Mouse (Mus musculus) forebrain, embryonic 11.5 days (tissue): Measurements from ENCODE around the gene Gfod1. TPM values are rescaled to one million over a fixed set of nuclear protein-coding genes. Genes with fewer than 3 reads are reported as not detected.

Experiments used
- ATAC-seq: fragments of 200-750 bp; cut with Nextera tagmentation; replicated peaks from 2 replicates; pipeline ENCODE4 v1.8.0; 2017; ENCODE audit warnings: moderate TSS enrichment; ENCODE audit not compliant: low FRiP score
- DNase-seq: peaks from one replicate; pipeline ENCODE4 v3.0.0-alpha.2; 2017; ENCODE audit warnings: low spot score
- H3K27ac ChIP-seq: fragments of 300-500 bp; sonication (generic); 2 replicates; pipeline ENCODE4 v1.5.1; 2014; ENCODE audit warnings: low read depth, low read length
- H3K27me3 ChIP-seq: fragments of 300-500 bp; sonication (generic); 2 replicates; pipeline ENCODE4 v1.6.1; 2014; ENCODE audit warnings: mild to moderate bottlenecking, low read length, mixed read lengths; ENCODE audit not compliant: control insufficient read depth, insufficient read depth
- H3K36me3 ChIP-seq: fragments of 300-500 bp; sonication (generic); 2 replicates; pipeline ENCODE4 v1.6.1; 2014; ENCODE audit warnings: mild to moderate bottlenecking, low read length, moderate library complexity, mixed read lengths; ENCODE audit not compliant: control insufficient read depth, insufficient read depth
- H3K4me1 ChIP-seq: fragments of 300-500 bp; sonication (generic); replicated peaks from 2 replicates; pipeline ENCODE4 v1.6.1; 2014; ENCODE audit warnings: low read length, mixed read lengths; ENCODE audit not compliant: control insufficient read depth, insufficient read depth
- H3K4me2 ChIP-seq: fragments of 300-500 bp; sonication (generic); 2 replicates; pipeline ENCODE4 v1.6.1; 2014; ENCODE audit warnings: low read depth, mild to moderate bottlenecking, low read length, moderate library complexity, mixed read lengths; ENCODE audit not compliant: severe bottlenecking
- H3K4me3 ChIP-seq: fragments of 300-500 bp; sonication (generic); 2 replicates; pipeline ENCODE4 v1.5.1; 2014; ENCODE audit warnings: low read depth, low read length
- H3K9ac ChIP-seq: fragments of 300-500 bp; sonication (generic); 2 replicates; pipeline ENCODE4 v1.6.1; 2014; ENCODE audit warnings: low read length
- H3K9me3 ChIP-seq: fragments of 300-500 bp; sonication (generic); 2 replicates; pipeline ENCODE4 v1.6.1; 2016; ENCODE audit warnings: low read length, mixed read lengths; ENCODE audit not compliant: control insufficient read depth
- WGBS: fragments of 180-500 bp; shearing (Covaris S2); extraction: QIAGEN DNeasy Blood & Tissue Kit; methylation state at CpG from one replicate; pipeline ENCODE4 v1.1.7; 2014; 5-methylcytosine and 5-hydroxymethylcytosine counted together
- polyA plus RNA-seq: library from polyadenylated mRNA; unstranded; fragments of >200 nt; fragmentation: Nextera tagmentation; extraction: Ambion mirVana; gene quantifications from 2 replicates; pipeline ENCODE4 v1.2.1, GENCODE M21; 2014

The Gfod1 gene
- polyA plus RNA-seq, 1 experiment from 2014 or later, result 0.39 TPM

GRCm38 (mm10) chr13:43217686-43218085, 86.3 kb downstream of the Gfod1 start:
- no peak for DNase-seq
- WGBS, result 76% methylated on average over 4 of the region's 4 CpGs

GRCm38 (mm10) chr13:43217059-43217458, 86.9 kb downstream of the Gfod1 start:
- Histone ChIP-seq H3K4me2 (no peak overlapping the region), H3K36me3 (no peaks in the 10 kb centered on the region), H3K9me3 (no peaks in the 10 kb centered on the region), H3K27ac (no peak overlapping the region), H3K27me3 (no peaks in the 10 kb centered on the region), H3K4me3 (no peak overlapping the region), H3K9ac (no peak overlapping the region), H3K4me1 (peaks cover 8% of the 10 kb centered on the region; the same call in 1 of the 2 replicates)
- ATAC-seq (no peak), DNase-seq (no peak)
- 90% methylated on average over 8 of the region's 8 CpGs for WGBS

More at GRCm38 (mm10) chr13:43217686-43218085, 86.3 kb downstream of the Gfod1 start:
- no peak for ATAC-seq
- Histone ChIP-seq H3K9ac (no peak overlapping the region), H3K36me3 (no peaks in the 10 kb centered on the region), H3K4me2 (no peak overlapping the region), H3K27me3 (no peaks in the 10 kb centered on the region), H3K27ac (no peak overlapping the region), H3K9me3 (no peaks in the 10 kb centered on the region), H3K4me1 (peaks cover 8% of the 10 kb centered on the region; the same call in 1 of the 2 replicates), H3K4me3 (no peak overlapping the region)

GRCm38 (mm10) chr13:43215994-43216706, 87.8 kb downstream of the Gfod1 start:
- H3K27me3 ChIP-seq, result no peaks in the 10 kb centered on the region
- WGBS, result 77% methylated on average over 9 of the region's 9 CpGs
- no peaks in the 10 kb centered on the region for H3K9me3 ChIP-seq

GRCm38 (mm10) chr13:43215144-43215993, 88.6 kb downstream of the Gfod1 start:
- H3K36me3 ChIP-seq, result no peaks in the 10 kb centered on the region
- H3K27me3 ChIP-seq, result no peaks in the 10 kb centered on the region
- H3K4me3 ChIP-seq, result no peak overlapping the region
- no peaks in the 10 kb centered on the region for H3K9me3 ChIP-seq
- H3K9ac ChIP-seq, result no peak overlapping the region
- WGBS, result 14% methylated on average over 19 of the region's 19 CpGs
- H3K4me1 ChIP-seq, result peaks cover 8% of the 10 kb centered on the region; the same call in 1 of the 2 replicates
- ATAC-seq (no peak), DNase-seq (no peak)
- peak overlapping the region; percentile 24; the same call in 1 of the 2 replicates for H3K4me2 ChIP-seq
- H3K27ac ChIP-seq, result no peak overlapping the region

More at GRCm38 (mm10) chr13:43215994-43216706, 87.8 kb downstream of the Gfod1 start:
- no peak for ATAC-seq
- Histone ChIP-seq H3K36me3 (no peaks in the 10 kb centered on the region), H3K27ac (no peak overlapping the region), H3K4me2 (no peak overlapping the region), H3K9ac (no peak overlapping the region), H3K4me3 (no peak overlapping the region), H3K4me1 (peaks cover 8% of the 10 kb centered on the region; the same call in 1 of the 2 replicates)
- no peak for DNase-seq

GRCm38 (mm10) chr13:43212338-43212737, 91.6 kb downstream of the Gfod1 start:
- Histone ChIP-seq H3K9ac (no peak overlapping the region), H3K9me3 (no peaks in the 10 kb centered on the region), H3K4me3 (no peak overlapping the region), H3K27ac (no peak overlapping the region), H3K4me1 (peaks cover 12% of the 10 kb centered on the region; the same call in 1 of the 2 replicates), H3K4me2 (no peak overlapping the region), H3K36me3 (no peaks in the 10 kb centered on the region), H3K27me3 (no peaks in the 10 kb centered on the region)
- no peak for DNase-seq
- ATAC-seq, result no peak
- WGBS, result 60% methylated on average over 7 of the region's 7 CpGs

- no peak overlapping the region for H3K27ac ChIP-seq
- ATAC-seq, result no peak
- H3K9ac ChIP-seq, result no peak overlapping the region
- no peaks in the 10 kb centered on the region for H3K9me3 ChIP-seq
- no peaks in the 10 kb centered on the region for H3K27me3 ChIP-seq
- H3K4me3 ChIP-seq, result no peak overlapping the region
- H3K4me2 ChIP-seq, result no peak overlapping the region
- H3K4me1 ChIP-seq, result peaks cover 12% of the 10 kb centered on the region; the same call in 1 of the 2 replicates
- 86% methylated on average over 5 of the region's 5 CpGs for WGBS
- H3K36me3 ChIP-seq, result no peaks in the 10 kb centered on the region
- DNase-seq, result no peak
Observed at GRCm38 (mm10) chr13:43210956-43211355, 93.0 kb downstream of the Gfod1 start.

- WGBS, result 80% methylated on average over 5 of the region's 5 CpGs
- no peaks in the 10 kb centered on the region for H3K36me3 ChIP-seq
- peaks cover 4% of the 10 kb centered on the region; the same call in 1 of the 2 replicates for H3K4me1 ChIP-seq
- H3K27ac ChIP-seq, result no peak overlapping the region
- DNase-seq (peak; percentile 27), ATAC-seq (no peak)
- H3K9me3 ChIP-seq, result no peaks in the 10 kb centered on the region
- no peaks in the 10 kb centered on the region for H3K27me3 ChIP-seq
- no peak overlapping the region for H3K9ac ChIP-seq
- H3K4me3 ChIP-seq, result no peak overlapping the region
- H3K4me2 ChIP-seq, result no peak overlapping the region
Observed at GRCm38 (mm10) chr13:43209560-43209959, 94.4 kb downstream of the Gfod1 start.

GRCm38 (mm10) chr13:43208914-43209439, 95.0 kb downstream of the Gfod1 start:
- WGBS, result 40% methylated on average over 16 of the region's 16 CpGs
- peaks cover 4% of the 10 kb centered on the region; the same call in 1 of the 2 replicates for H3K4me1 ChIP-seq
- H3K27ac ChIP-seq, result no peak overlapping the region
- no peaks in the 10 kb centered on the region for H3K9me3 ChIP-seq
- H3K9ac ChIP-seq, result no peak overlapping the region
- no peak overlapping the region for H3K4me3 ChIP-seq
- ATAC-seq, result no peak
- DNase-seq, result peak; percentile 52
- no peak overlapping the region for H3K4me2 ChIP-seq
- H3K27me3 ChIP-seq, result no peaks in the 10 kb centered on the region
- H3K36me3 ChIP-seq, result no peaks in the 10 kb centered on the region
